Mouse (Mus musculus): ENCODE measurements around the gene Elmsan1.

Gene Elmsan1

GRCm38 (mm10) chr12:84192280-84192679 is 26.4 kb downstream of the Elmsan1 start:
- DNase-seq (ENCODE audit: low read depth, low spot score), result peak; percentile 58
- Histone ChIP-seq H3K36me3 (ENCODE audit: control insufficient read depth, insufficient read depth, low read length, poor library complexity, severe bottlenecking) (no peaks in the 10 kb centered on the region), H3K27me3 (ENCODE audit: control insufficient read depth, insufficient read depth, low read length, poor library complexity, severe bottlenecking) (no peaks in the 10 kb centered on the region; the same call in 1 of the 2 replicates)

GRCm38 (mm10) chr12:84191770-84192169 is 26.9 kb downstream of the Elmsan1 start:
- no peak for DNase-seq (ENCODE audit: low read depth, low spot score)

GRCm38 (mm10) chr12:84191190-84191589 is 27.5 kb downstream of the Elmsan1 start:
- Histone ChIP-seq H3K27me3 (ENCODE audit: control insufficient read depth, insufficient read depth, low read length, poor library complexity, severe bottlenecking) (no peaks in the 10 kb centered on the region; the same call in 1 of the 2 replicates), H3K36me3 (ENCODE audit: control insufficient read depth, insufficient read depth, low read length, poor library complexity, severe bottlenecking) (0 out of 2 replicates have a peak, but pooled peaks cover 4% of the 10 kb centered on the region)
- DNase-seq (ENCODE audit: low read depth, low spot score), result no peak

More at GRCm38 (mm10) chr12:84191770-84192169, 26.9 kb downstream of the Elmsan1 start:
- H3K27me3 ChIP-seq (ENCODE audit: control insufficient read depth, insufficient read depth, low read length, poor library complexity, severe bottlenecking), result no peaks in the 10 kb centered on the region; the same call in 1 of the 2 replicates
- 0 out of 2 replicates have a peak, but pooled peaks cover under 1% of the 10 kb centered on the region for H3K36me3 ChIP-seq (ENCODE audit: control insufficient read depth, insufficient read depth, low read length, poor library complexity, severe bottlenecking)

- Histone ChIP-seq H3K27me3 (ENCODE audit: control insufficient read depth, insufficient read depth, low read length, poor library complexity, severe bottlenecking) (no peaks in the 10 kb centered on the region; the same call in 1 of the 2 replicates), H3K36me3 (ENCODE audit: control insufficient read depth, insufficient read depth, low read length, poor library complexity, severe bottlenecking) (0 out of 2 replicates have a peak, but pooled peaks cover 5% of the 10 kb centered on the region)
- DNase-seq (ENCODE audit: low read depth, low spot score), result no peak
Observed at GRCm38 (mm10) chr12:84190151-84190820, 28.4 kb downstream of the Elmsan1 start.

GRCm38 (mm10) chr12:84188881-84189444 is 29.7 kb downstream of the Elmsan1 start:
- no peaks in the 10 kb centered on the region; the same call in 1 of the 2 replicates for H3K27me3 ChIP-seq (ENCODE audit: control insufficient read depth, insufficient read depth, low read length, poor library complexity, severe bottlenecking)
- 0 out of 2 replicates have a peak, but pooled peaks cover 5% of the 10 kb centered on the region for H3K36me3 ChIP-seq (ENCODE audit: control insufficient read depth, insufficient read depth, low read length, poor library complexity, severe bottlenecking)
- DNase-seq (ENCODE audit: low read depth, low spot score), result no peak

- 0 out of 2 replicates have a peak, but pooled peaks cover 5% of the 10 kb centered on the region for H3K36me3 ChIP-seq (ENCODE audit: control insufficient read depth, insufficient read depth, low read length, poor library complexity, severe bottlenecking)
- no peaks in the 10 kb centered on the region; the same call in 1 of the 2 replicates for H3K27me3 ChIP-seq (ENCODE audit: control insufficient read depth, insufficient read depth, low read length, poor library complexity, severe bottlenecking)
- DNase-seq (ENCODE audit: low read depth, low spot score), result peak; percentile 89
Observed at GRCm38 (mm10) chr12:84187752-84188601, 30.7 kb downstream of the Elmsan1 start.

GRCm38 (mm10) chr12:84186950-84187349 is 31.7 kb downstream of the Elmsan1 start:
- 0 out of 2 replicates have a peak, but pooled peaks cover 5% of the 10 kb centered on the region for H3K36me3 ChIP-seq (ENCODE audit: control insufficient read depth, insufficient read depth, low read length, poor library complexity, severe bottlenecking)
- no peak for DNase-seq (ENCODE audit: low read depth, low spot score)
- no peaks in the 10 kb centered on the region for H3K27me3 ChIP-seq (ENCODE audit: control insufficient read depth, insufficient read depth, low read length, poor library complexity, severe bottlenecking)

GRCm38 (mm10) chr12:84186536-84186935 is 32.1 kb downstream of the Elmsan1 start:
- H3K36me3 ChIP-seq (ENCODE audit: control insufficient read depth, insufficient read depth, low read length, poor library complexity, severe bottlenecking), result peaks cover 6% of the 10 kb centered on the region; the same call in 1 of the 2 replicates
- no peaks in the 10 kb centered on the region for H3K27me3 ChIP-seq (ENCODE audit: control insufficient read depth, insufficient read depth, low read length, poor library complexity, severe bottlenecking)
- DNase-seq (ENCODE audit: low read depth, low spot score), result no peak

GRCm38 (mm10) chr12:84185547-84185946 is 33.1 kb downstream of the Elmsan1 start:
- Histone ChIP-seq H3K27me3 (ENCODE audit: control insufficient read depth, insufficient read depth, low read length, poor library complexity, severe bottlenecking) (no peaks in the 10 kb centered on the region), H3K36me3 (ENCODE audit: control insufficient read depth, insufficient read depth, low read length, poor library complexity, severe bottlenecking) (peaks cover 6% of the 10 kb centered on the region; the same call in 1 of the 2 replicates)
- DNase-seq (ENCODE audit: low read depth, low spot score), result no peak

GRCm38 (mm10) chr12:84184979-84185378 is 33.7 kb downstream of the Elmsan1 start:
- Histone ChIP-seq H3K27me3 (ENCODE audit: control insufficient read depth, insufficient read depth, low read length, poor library complexity, severe bottlenecking) (no peaks in the 10 kb centered on the region), H3K36me3 (ENCODE audit: control insufficient read depth, insufficient read depth, low read length, poor library complexity, severe bottlenecking) (peaks cover 6% of the 10 kb centered on the region; the same call in 1 of the 2 replicates)
- no peak for DNase-seq (ENCODE audit: low read depth, low spot score)

- Histone ChIP-seq H3K27me3 (ENCODE audit: control insufficient read depth, insufficient read depth, low read length, poor library complexity, severe bottlenecking) (no peaks in the 10 kb centered on the region), H3K36me3 (ENCODE audit: control insufficient read depth, insufficient read depth, low read length, poor library complexity, severe bottlenecking) (peaks cover 6% of the 10 kb centered on the region; the same call in 1 of the 2 replicates)
- DNase-seq (ENCODE audit: low read depth, low spot score), result no peak
Observed at GRCm38 (mm10) chr12:84181999-84182398, 36.7 kb downstream of the Elmsan1 start.

- Histone ChIP-seq H3K27me3 (ENCODE audit: control insufficient read depth, insufficient read depth, low read length, poor library complexity, severe bottlenecking) (no peaks in the 10 kb centered on the region), H3K36me3 (ENCODE audit: control insufficient read depth, insufficient read depth, low read length, poor library complexity, severe bottlenecking) (peaks cover 2% of the 10 kb centered on the region; the same call in 1 of the 2 replicates)
- peak; percentile 62 for DNase-seq (ENCODE audit: low read depth, low spot score)
Observed at GRCm38 (mm10) chr12:84180701-84181435, 37.8 kb downstream of the Elmsan1 start.

- H3K27me3 ChIP-seq (ENCODE audit: control insufficient read depth, insufficient read depth, low read length, poor library complexity, severe bottlenecking), result no peaks in the 10 kb centered on the region
- DNase-seq (ENCODE audit: low read depth, low spot score), result no peak
- H3K36me3 ChIP-seq (ENCODE audit: control insufficient read depth, insufficient read depth, low read length, poor library complexity, severe bottlenecking), result peaks cover 2% of the 10 kb centered on the region; the same call in 1 of the 2 replicates
Observed at GRCm38 (mm10) chr12:84180090-84180489, 38.6 kb downstream of the Elmsan1 start.

Measured in splenic B cell, adult 2 months (primary cell).